Mouse (Mus musculus) C2C12 (cell line): ENCODE data around the gene Chd9.

Source experiments
- CEBPB ChIP-seq: IDR thresholded peaks from one replicate; pipeline ENCODE4 v1.6.1; 2011; ENCODE audit warnings: low read depth, mild to moderate bottlenecking, control low read depth, moderate library complexity
- CTCF ChIP-seq: IDR thresholded peaks from one replicate; pipeline ENCODE4 v1.5.1; 2011; ENCODE audit not compliant: control insufficient read depth, insufficient read depth, insufficient read length
- FOSL1 ChIP-seq: IDR thresholded peaks from one replicate; pipeline ENCODE4 v1.8.0; 2011; ENCODE audit warnings: mild to moderate bottlenecking, low read length; ENCODE audit not compliant: poor library complexity, insufficient read depth, severe bottlenecking
- MYOD1 ChIP-seq: IDR thresholded peaks from one replicate; pipeline ENCODE4 v1.6.1; 2011; ENCODE audit warnings: low read depth; ENCODE audit not compliant: control insufficient read depth, insufficient read length
- USF1 ChIP-seq: IDR thresholded peaks from one replicate; pipeline ENCODE4 v1.6.1; 2011; ENCODE audit warnings: low read depth, mild to moderate bottlenecking, control low read depth, moderate library complexity

DNA sequence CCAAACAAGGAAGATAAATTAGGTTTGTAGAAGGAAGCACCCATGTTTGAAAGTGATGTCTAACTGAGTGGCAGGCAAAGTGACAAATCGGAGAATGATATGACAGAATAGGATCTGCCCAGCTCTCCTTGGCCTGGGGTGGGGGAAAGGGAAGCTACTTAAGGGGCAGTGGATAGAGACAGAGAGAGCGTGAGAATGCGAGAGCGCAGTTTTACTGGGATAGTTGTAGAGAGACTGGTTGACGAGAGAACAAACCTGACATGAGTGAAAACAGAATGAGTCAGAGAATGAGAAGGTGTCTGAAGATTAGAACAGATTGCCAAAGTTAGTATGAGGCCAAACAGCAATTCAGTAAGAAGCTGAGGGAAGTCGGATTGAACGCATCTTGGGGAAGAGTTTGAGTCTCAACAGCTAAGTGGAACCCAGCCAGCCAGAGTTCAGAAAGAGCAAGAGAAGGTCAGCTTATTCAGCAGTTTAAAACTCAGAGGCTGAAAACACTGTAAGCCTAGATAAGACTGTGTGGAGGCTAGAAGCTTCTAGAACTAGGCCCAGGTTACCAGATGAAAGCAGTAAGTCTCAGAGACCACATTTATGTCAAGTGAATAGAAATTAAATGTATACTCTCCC, 231.8 kb downstream of the Chd9 start:
- TF ChIP-seq CTCF (no peak), USF1 (no peak), FOSL1 (no peak), MYOD1 (no peak), CEBPB (no peak)
